Mouse (Mus musculus) intestine, postnatal 0 days (tissue): ENCODE data around the gene Adck1. TPM values are rescaled to one million over a fixed set of nuclear protein-coding genes. Genes with fewer than 3 reads are reported as not detected.

ENCODE experiments used
- ATAC-seq: fragments of 200-750 bp; cut with Nextera tagmentation; 2 replicates; pipeline ENCODE4 v1.8.0; 2017; ENCODE audit warnings: mild to moderate bottlenecking, moderate TSS enrichment, moderate library complexity
- H3K27ac ChIP-seq: fragments of 300-500 bp; sonication (generic); 2 replicates; pipeline ENCODE4 v1.5.1; 2014; ENCODE audit warnings: mild to moderate bottlenecking, low read depth, low read length, moderate library complexity
- H3K27me3 ChIP-seq: fragments of 300-500 bp; sonication (generic); replicated peaks from 2 replicates; pipeline ENCODE4 v1.6.1; 2014; ENCODE audit warnings: low read length, mixed read lengths; ENCODE audit not compliant: control insufficient read depth, insufficient read depth
- H3K36me3 ChIP-seq: fragments of 300-500 bp; sonication (generic); 2 replicates; pipeline ENCODE4 v1.6.1; 2014; ENCODE audit warnings: mild to moderate bottlenecking, moderate library complexity; ENCODE audit not compliant: control insufficient read depth, insufficient read depth
- H3K4me1 ChIP-seq: fragments of 300-500 bp; sonication (generic); replicated peaks from 2 replicates; pipeline ENCODE4 v1.6.1; 2014; ENCODE audit warnings: antibody characterized with exemption, low read length, mixed read lengths; ENCODE audit not compliant: control insufficient read depth, insufficient read depth
- H3K4me2 ChIP-seq: fragments of 300-500 bp; sonication (generic); replicated peaks from 2 replicates; pipeline ENCODE4 v1.6.1; 2014; ENCODE audit warnings: low read depth, mild to moderate bottlenecking, moderate library complexity
- H3K4me3 ChIP-seq: fragments of 300-500 bp; sonication (generic); 2 replicates; pipeline ENCODE4 v1.5.1; 2014; ENCODE audit warnings: low read depth, low read length
- H3K9ac ChIP-seq: fragments of 300-500 bp; sonication (generic); 2 replicates; pipeline ENCODE4 v1.6.1; 2014; ENCODE audit warnings: mild to moderate bottlenecking, low read depth, low read length
- H3K9me3 ChIP-seq: fragments of 300-500 bp; sonication (generic); 2 replicates; pipeline ENCODE4 v1.6.1; 2016; ENCODE audit warnings: mixed run types; ENCODE audit not compliant: control insufficient read depth
- CTCF ChIP-seq: sonication (generic); IDR thresholded peaks from 2 replicates; pipeline ENCODE4 v1.5.1; 2016; ENCODE audit warnings: low read depth, mild to moderate bottlenecking, control low read depth, antibody characterized with exemption, moderate library complexity
- WGBS: fragments of 180-500 bp; shearing (Covaris S2); extraction: QIAGEN DNeasy Blood & Tissue Kit; methylation state at CpG from one replicate; pipeline ENCODE4 v1.1.7; 2014; 5-methylcytosine and 5-hydroxymethylcytosine counted together
- polyA plus RNA-seq: library from polyadenylated mRNA; unstranded; fragments of >200 nt; fragmentation: Nextera tagmentation; extraction: Ambion mirVana; gene quantifications from 2 replicates; pipeline ENCODE4 v1.2.1, GENCODE M21; 2015

The Adck1 gene
- polyA plus RNA-seq, 1 experiment from 2014 or later, result 10.9 TPM

DNA sequence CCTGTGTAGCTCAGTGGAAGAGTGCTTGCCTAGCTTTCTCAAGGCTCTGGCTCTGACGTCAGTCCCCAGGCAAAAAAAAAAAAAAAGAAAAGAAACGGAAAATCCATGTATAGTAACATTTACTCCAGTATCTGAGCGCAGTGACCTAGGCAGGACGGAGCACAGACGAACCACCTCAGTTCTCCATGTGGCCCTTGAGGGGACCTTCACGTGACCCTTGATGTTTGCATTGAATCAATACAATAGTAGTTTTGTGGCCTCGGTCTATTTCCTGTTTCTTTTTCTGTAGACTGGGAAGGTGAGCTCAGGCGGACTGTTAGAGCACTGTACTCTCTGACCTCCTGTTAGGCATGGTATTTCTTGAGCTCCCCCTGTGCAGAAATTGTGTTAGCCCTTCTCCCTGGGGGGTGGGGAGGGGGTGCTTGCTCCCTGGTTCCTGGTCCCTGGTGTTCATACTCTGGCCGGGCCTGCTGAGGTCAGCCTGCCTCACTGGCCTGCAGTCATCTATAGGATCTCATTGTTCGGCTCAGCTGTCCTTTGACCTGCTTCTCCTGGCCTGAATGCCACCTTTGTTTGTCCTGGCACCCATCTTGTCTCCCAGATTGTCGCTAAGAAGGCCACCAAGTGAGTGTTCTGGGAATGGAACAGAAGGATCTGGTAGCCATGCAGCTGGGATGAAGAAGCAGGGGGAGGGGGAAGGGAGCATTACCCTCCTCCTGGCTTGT, 48.1 kb downstream of the Adck1 start:
- peak; percentile 64; the same call in 1 of the 2 replicates for ATAC-seq
- no peak for TF ChIP-seq CTCF

DNA sequence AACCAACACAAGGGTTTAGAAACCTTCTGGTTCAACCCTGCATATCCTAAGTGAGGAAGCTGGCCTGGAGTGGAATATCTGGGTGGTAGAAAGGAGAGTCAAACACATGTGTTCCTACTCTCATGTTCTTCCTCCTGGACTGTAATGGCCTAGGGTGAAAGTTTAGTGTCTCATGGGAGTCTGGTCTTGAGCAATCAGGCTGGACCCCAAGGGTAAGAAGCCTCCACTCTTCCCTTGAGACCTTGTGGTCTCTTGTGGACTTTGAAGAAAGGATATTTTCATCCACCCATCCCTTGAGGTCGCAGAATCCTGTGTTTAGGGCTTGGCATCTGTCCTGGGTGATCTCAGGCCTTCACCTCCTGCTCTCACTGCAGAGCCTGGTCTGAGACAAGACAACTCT, 52.9 kb downstream of the Adck1 start:
- Histone ChIP-seq H3K4me3 (no peak overlapping the region), H3K4me2 (no peak overlapping the region), H3K9ac (no peak overlapping the region), H3K27ac (no peak overlapping the region), H3K9me3 (no peaks in the 10 kb centered on the region), H3K36me3 (peaks cover 9% of the 10 kb centered on the region; the same call in 1 of the 2 replicates), H3K27me3 (no peaks in the 10 kb centered on the region), H3K4me1 (no peaks in the 10 kb centered on the region)
- no peak for ATAC-seq
- TF ChIP-seq CTCF, result no peak
- WGBS, result 86% methylated on average over 1 of the region's 1 CpGs

More for the DNA sequence above, 48.1 kb downstream of the Adck1 start:
- Histone ChIP-seq H3K9ac (no peak overlapping the region), H3K36me3 (peaks cover 9% of the 10 kb centered on the region; the same call in 1 of the 2 replicates), H3K27ac (no peak overlapping the region), H3K9me3 (no peaks in the 10 kb centered on the region), H3K27me3 (no peaks in the 10 kb centered on the region), H3K4me1 (no peaks in the 10 kb centered on the region), H3K4me3 (no peak overlapping the region), H3K4me2 (no peak overlapping the region)
- WGBS, result 52% methylated on average over 11 of the region's 11 CpGs

- H3K27me3 ChIP-seq, result no peaks in the 10 kb centered on the region
- no peaks in the 10 kb centered on the region for H3K36me3 ChIP-seq
- no peaks in the 10 kb centered on the region for H3K4me1 ChIP-seq
- ATAC-seq, result no peak
- H3K27ac ChIP-seq, result no peak overlapping the region
- no peak overlapping the region for H3K4me2 ChIP-seq
- WGBS, result 57% methylated on average over 12 of the region's 12 CpGs
- no peak for TF ChIP-seq CTCF
- H3K9ac ChIP-seq, result no peak overlapping the region
- no peak overlapping the region for H3K4me3 ChIP-seq
- H3K9me3 ChIP-seq, result no peaks in the 10 kb centered on the region
Measured at GRCm38 (mm10) chr12:88419912-88420621, 59.7 kb downstream of the Adck1 start.

- 86% methylated on average over 3 of the region's 3 CpGs for WGBS
- Histone ChIP-seq H3K4me1 (no peaks in the 10 kb centered on the region), H3K27ac (no peak overlapping the region), H3K27me3 (no peaks in the 10 kb centered on the region), H3K4me2 (no peak overlapping the region), H3K4me3 (no peak overlapping the region), H3K9me3 (no peaks in the 10 kb centered on the region), H3K36me3 (no peaks in the 10 kb centered on the region), H3K9ac (no peak overlapping the region)
- no peak for ATAC-seq
- TF ChIP-seq CTCF, result no peak
Measured at GRCm38 (mm10) chr12:88426926-88427325, 66.6 kb downstream of the Adck1 start.

DNA sequence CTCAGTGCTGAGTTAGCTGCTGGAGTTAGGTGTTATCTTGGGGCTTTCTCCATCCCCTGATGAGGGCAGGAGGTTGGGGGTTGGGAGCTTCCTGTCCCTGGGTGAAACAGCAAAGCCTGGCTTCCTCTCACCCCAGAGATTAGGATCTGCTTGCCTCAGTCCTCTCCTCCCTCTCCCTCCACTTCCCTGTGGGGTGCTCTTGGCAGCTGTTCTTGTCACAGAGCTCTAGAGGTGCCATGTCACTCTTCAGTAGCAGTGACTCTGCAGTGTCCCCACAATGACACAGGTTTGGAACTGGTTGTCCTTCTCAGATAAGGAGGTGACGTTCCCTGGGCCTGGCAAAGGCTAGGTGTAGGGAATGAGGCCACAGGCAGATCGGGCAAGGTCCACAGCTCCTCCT, 68.4 kb downstream of the Adck1 start:
- Histone ChIP-seq H3K36me3 (no peaks in the 10 kb centered on the region), H3K9ac (no peak overlapping the region), H3K27ac (no peak overlapping the region), H3K4me1 (no peaks in the 10 kb centered on the region), H3K4me3 (no peak overlapping the region), H3K4me2 (no peak overlapping the region), H3K9me3 (no peaks in the 10 kb centered on the region), H3K27me3 (no peaks in the 10 kb centered on the region)
- TF ChIP-seq CTCF, result no peak
- 75% methylated on average over 2 of the region's 2 CpGs for WGBS
- ATAC-seq, result 0 out of 2 replicates have a peak, but pooled peaks have one; percentile 36

- WGBS, result 93% methylated on average over 4 of the region's 4 CpGs
- H3K4me3 ChIP-seq, result no peak overlapping the region
- no peak for TF ChIP-seq CTCF
Measured at GRCm38 (mm10) chr12:88432277-88432676, 71.9 kb downstream of the Adck1 start.

More at GRCm38 (mm10) chr12:88432277-88432676, 71.9 kb downstream of the Adck1 start:
- no peak for ATAC-seq
- no peaks in the 10 kb centered on the region for H3K36me3 ChIP-seq
- no peaks in the 10 kb centered on the region for H3K9me3 ChIP-seq
- H3K27me3 ChIP-seq, result no peaks in the 10 kb centered on the region
- H3K4me1 ChIP-seq, result no peaks in the 10 kb centered on the region
- H3K4me2 ChIP-seq, result no peak overlapping the region
- H3K27ac ChIP-seq, result no peak overlapping the region
- no peak overlapping the region for H3K9ac ChIP-seq
